Mouse (Mus musculus): ENCODE measurements at regions not wholly inside any gene's neighbourhood (a gene's known extent, or its start where the extent isn't known, plus 50 kb on each side); places are given as distances from the start of the nearest gene placed in this dataset.

DNA sequence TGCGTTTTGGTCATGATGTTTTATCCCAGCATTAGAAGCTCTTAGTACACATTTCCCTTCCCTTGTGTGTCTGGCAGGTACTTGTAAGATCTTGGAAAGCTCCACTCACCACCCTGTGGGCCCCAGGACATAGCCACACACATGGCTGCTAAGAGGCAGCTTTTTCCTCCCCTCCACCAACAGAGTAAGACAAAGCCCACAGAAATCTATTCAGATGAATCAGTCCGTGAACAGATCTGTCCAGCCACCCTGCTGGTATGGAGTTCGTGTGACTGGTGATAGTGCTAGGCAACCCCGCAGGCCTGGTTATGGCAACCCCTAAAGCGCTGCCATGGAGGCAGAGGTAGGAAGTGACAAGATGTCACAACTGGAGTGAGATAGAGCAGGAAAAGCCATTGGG, 147.4 kb upstream of the Jun start:
- TF ChIP-seq MAFK (IDR thresholded peaks at IDR 0.05; ENCODE audit: borderline replicate concordance, low read depth, low read length) (no peak), SMC3 (IDR thresholded peaks at IDR 0.05; ENCODE audit: low read depth, low read length) (no peak), CTCF (IDR thresholded peaks at IDR 0.05 in 2 of 3, conservative IDR thresholded peaks at IDR 0.05 in 1 of 3; ENCODE audit: control insufficient read depth in 1 of 3, insufficient read depth in 1 of 3, low read depth in 2 of 3, low read length in 3 of 3, poor library complexity in 1 of 3, severe bottlenecking in 1 of 3) (no peak), CHD1 (IDR thresholded peaks at IDR 0.05; ENCODE audit: low read depth, low read length) (no peak), EP300 (IDR thresholded peaks at IDR 0.05; ENCODE audit: low read depth in 1 of 2, low read length in 2 of 2) (no peak), SIN3A (IDR thresholded peaks at IDR 0.05; ENCODE audit: low read length) (no peak)
